Comparison of ENCODE assay signal across 7 mouse cellular contexts in genomic region chr13:51594656-51595311, GRCm38 (mm10). TPM values are rescaled to one million over a fixed set of nuclear protein-coding genes. Genes with fewer than 3 reads are reported as not detected.
DNase-seq lines count a peak whose midpoint lies in the region; ATAC-seq lines count a peak whose summit lies in the region.

No protein-coding gene starts in this region.

- H3K27me3 ChIP-seq in embryonic facial prominence, embryonic 13.5 days = peaks cover 15% of the 10 kb centered on the region
- H3K27me3 ChIP-seq in intestine, embryonic 14.5 days (replicated peaks; ENCODE audit: control insufficient read depth, insufficient read depth, low read length) = no peaks in the 10 kb centered on the region
- H3K27me3 ChIP-seq in liver, embryonic 15.5 days = peaks cover 18% of the 10 kb centered on the region
- H3K27me3 ChIP-seq in stomach, embryonic 15.5 days (replicated peaks) = no peaks in the 10 kb centered on the region; the same call in 1 of the 2 replicates

- H3K4me3 ChIP-seq in embryonic facial prominence, embryonic 13.5 days = peak overlapping the region; percentile 49
- peak overlapping the region; percentile 31 for H3K4me3 ChIP-seq in intestine, embryonic 14.5 days (ENCODE audit: low read depth, low read length)
- no peak overlapping the region for H3K4me3 ChIP-seq in liver, embryonic 15.5 days (replicated peaks)
- peak overlapping the region; percentile 39 for H3K4me3 ChIP-seq in stomach, embryonic 15.5 days (replicated peaks)

- H3K9ac ChIP-seq in embryonic facial prominence, embryonic 13.5 days = peak overlapping the region; percentile 58
- H3K9ac ChIP-seq in intestine, embryonic 14.5 days (ENCODE audit: low read length) = no peak overlapping the region
- H3K9ac ChIP-seq in liver, embryonic 15.5 days = no peak overlapping the region
- H3K9ac ChIP-seq in stomach, embryonic 15.5 days = no peak overlapping the region

- no peaks in the 10 kb centered on the region for H3K36me3 ChIP-seq in embryonic facial prominence, embryonic 13.5 days
- H3K36me3 ChIP-seq in intestine, embryonic 14.5 days (ENCODE audit: control insufficient read depth, insufficient read depth, low read length) = no peaks in the 10 kb centered on the region
- no peaks in the 10 kb centered on the region for H3K36me3 ChIP-seq in liver, embryonic 15.5 days (replicated peaks)
- H3K36me3 ChIP-seq in stomach, embryonic 15.5 days = no peaks in the 10 kb centered on the region

- WGBS in embryonic facial prominence, embryonic 13.5 days = under 1% methylated on average over 36 of the region's 36 CpGs
- under 1% methylated on average over 36 of the region's 36 CpGs for WGBS in intestine, embryonic 14.5 days
- 3% methylated on average over 36 of the region's 36 CpGs for WGBS in liver, embryonic 15.5 days (ENCODE audit: insufficient replicate concordance)
- WGBS in stomach, embryonic 15.5 days = 1% methylated on average over 36 of the region's 36 CpGs

- peak overlapping the region; percentile 2; the same call in 1 of the 2 replicates for H3K27ac ChIP-seq in embryonic facial prominence, embryonic 13.5 days
- H3K27ac ChIP-seq in intestine, embryonic 14.5 days (ENCODE audit: low read depth) = no peak overlapping the region
- H3K27ac ChIP-seq in liver, embryonic 15.5 days (replicated peaks) = no peak overlapping the region
- no peak overlapping the region for H3K27ac ChIP-seq in stomach, embryonic 15.5 days

- no peaks in the 10 kb centered on the region for H3K9me3 ChIP-seq in embryonic facial prominence, embryonic 13.5 days
- no peaks in the 10 kb centered on the region for H3K9me3 ChIP-seq in intestine, embryonic 14.5 days (ENCODE audit: control insufficient read depth, low read length)
- H3K9me3 ChIP-seq in liver, embryonic 15.5 days (replicated peaks) = no peaks in the 10 kb centered on the region
- H3K9me3 ChIP-seq in stomach, embryonic 15.5 days = no peaks in the 10 kb centered on the region

- H3K4me2 ChIP-seq in embryonic facial prominence, embryonic 13.5 days = peak overlapping the region; percentile 94
- peak overlapping the region; percentile 73 for H3K4me2 ChIP-seq in intestine, embryonic 14.5 days (ENCODE audit: low read length)
- H3K4me2 ChIP-seq in liver, embryonic 15.5 days = peak overlapping the region; percentile 25
- peak overlapping the region; percentile 82 for H3K4me2 ChIP-seq in stomach, embryonic 15.5 days

- peak; percentile 6 for DNase-seq in ovary, postnatal 36 days (ENCODE audit: low spot score)
- no peak for DNase-seq in ovary, postnatal 14 days (ENCODE audit: low spot score)
- DNase-seq in intestine, embryonic 14.5 days (ENCODE audit: low spot score) = peak; percentile 67

- H3K4me1 ChIP-seq in embryonic facial prominence, embryonic 13.5 days = peaks cover 4% of the 10 kb centered on the region; the same call in 1 of the 2 replicates
- H3K4me1 ChIP-seq in intestine, embryonic 14.5 days (replicated peaks; ENCODE audit: control insufficient read depth, insufficient read depth, low read length) = no peaks in the 10 kb centered on the region
- no peaks in the 10 kb centered on the region for H3K4me1 ChIP-seq in liver, embryonic 15.5 days (replicated peaks)
- peaks cover 11% of the 10 kb centered on the region for H3K4me1 ChIP-seq in stomach, embryonic 15.5 days

- peak; percentile 74; the same call in 1 of the 2 replicates for ATAC-seq in embryonic facial prominence, embryonic 13.5 days (ENCODE audit: insufficient number of reproducible peaks, insufficient read depth, low FRiP score, low TSS enrichment, low read depth)
- ATAC-seq in intestine, embryonic 14.5 days (replicated peaks; ENCODE audit: low FRiP score, low TSS enrichment, low read depth) = peak; percentile 60; the same call in 1 of the 2 replicates
- ATAC-seq in liver, embryonic 15.5 days (ENCODE audit: insufficient read depth) = no peak
- no peak for ATAC-seq in stomach, embryonic 15.5 days (ENCODE audit: insufficient read depth, low FRiP score, low read depth)
- ATAC-seq in megakaryocyte-erythroid progenitor cell, adult 5-6 weeks (replicated peaks; ENCODE audit: low FRiP score, low TSS enrichment, poor library complexity, severe bottlenecking) = no peak

RNA-seq across cellular contexts. Expression of gene Shc3, which starts 25.6 kb away (rescaled TPM):
- 2.3 and 3.1 TPM in 2 replicates for polyA plus RNA-seq in embryonic facial prominence, embryonic 13.5 days (2015; fragmentation: Nextera tagmentation; extraction: Ambion mirVana)
- polyA plus RNA-seq in intestine, embryonic 14.5 days (2014; fragmentation: Nextera tagmentation; extraction: Ambion mirVana) = 0.20 and 0.43 TPM in 2 replicates
- 0.07 TPM in 1 of 2 replicates, not detected in the other for polyA plus RNA-seq in liver, embryonic 15.5 days (2015; fragmentation: Nextera tagmentation; extraction: Ambion mirVana)
- 0.35 and 0.41 TPM in 2 replicates for polyA plus RNA-seq in stomach, embryonic 15.5 days (2015; fragmentation: Nextera tagmentation; extraction: Ambion mirVana)
- total RNA-seq in megakaryocyte-erythroid progenitor cell, adult 5-6 weeks (2014; fragmentation: Nextera tagmentation) = not detected in 2 replicates
- not detected in 2 replicates for total RNA-seq in megakaryocyte-erythroid progenitor cell, adult 5-6 weeks (2017)

RNA-seq across cellular contexts. Expression of gene Cks2, which starts 50.2 kb away (rescaled TPM):
- 328 and 339 TPM in 2 replicates for polyA plus RNA-seq in embryonic facial prominence, embryonic 13.5 days (2015; fragmentation: Nextera tagmentation; extraction: Ambion mirVana)
- polyA plus RNA-seq in intestine, embryonic 14.5 days (2014; fragmentation: Nextera tagmentation; extraction: Ambion mirVana) = 391 and 395 TPM in 2 replicates
- 345 and 374 TPM in 2 replicates for polyA plus RNA-seq in liver, embryonic 15.5 days (2015; fragmentation: Nextera tagmentation; extraction: Ambion mirVana)
- 304 and 342 TPM in 2 replicates for polyA plus RNA-seq in stomach, embryonic 15.5 days (2015; fragmentation: Nextera tagmentation; extraction: Ambion mirVana)
- 342 and 430 TPM in 2 replicates for total RNA-seq in megakaryocyte-erythroid progenitor cell, adult 5-6 weeks (2014; fragmentation: Nextera tagmentation)
- total RNA-seq in megakaryocyte-erythroid progenitor cell, adult 5-6 weeks (2017) = 275 and 355 TPM in 2 replicates

RNA-seq across cellular contexts. Expression of gene Secisbp2, which starts 56.7 kb away (rescaled TPM):
- polyA plus RNA-seq in embryonic facial prominence, embryonic 13.5 days (2015; fragmentation: Nextera tagmentation; extraction: Ambion mirVana) = 36.1 and 38.3 TPM in 2 replicates
- polyA plus RNA-seq in intestine, embryonic 14.5 days (2014; fragmentation: Nextera tagmentation; extraction: Ambion mirVana) = 30.2 and 30.6 TPM in 2 replicates
- polyA plus RNA-seq in liver, embryonic 15.5 days (2015; fragmentation: Nextera tagmentation; extraction: Ambion mirVana) = 13.0 and 14.8 TPM in 2 replicates
- 27.1 and 27.3 TPM in 2 replicates for polyA plus RNA-seq in stomach, embryonic 15.5 days (2015; fragmentation: Nextera tagmentation; extraction: Ambion mirVana)
- total RNA-seq in megakaryocyte-erythroid progenitor cell, adult 5-6 weeks (2014; fragmentation: Nextera tagmentation) = 33.2 and 41.6 TPM in 2 replicates
- 29.6 and 31.8 TPM in 2 replicates for total RNA-seq in megakaryocyte-erythroid progenitor cell, adult 5-6 weeks (2017)

Comparison
In these comparisons a context has a peak if more than half of its experiments do, and no peak if none do; other contexts are left out.
1. ATAC-seq: peak in embryonic facial prominence, embryonic 13.5 days (single experiment) and intestine, embryonic 14.5 days (single experiment); none in liver, embryonic 15.5 days (single experiment), stomach, embryonic 15.5 days (single experiment) and megakaryocyte-erythroid progenitor cell, adult 5-6 weeks (single experiment).
2. H3K4me2 ChIP-seq: peak in every context shown above with its lines; median percentile 94 in embryonic facial prominence, embryonic 13.5 days; 82 in stomach, embryonic 15.5 days; 73 in intestine, embryonic 14.5 days; 25 in liver, embryonic 15.5 days.